Mouse (Mus musculus): ENCODE measurements at regions not wholly inside any gene's neighbourhood (a gene's known extent, or its start where the extent isn't known, plus 50 kb on each side); places are given as distances from the start of the nearest gene placed in this dataset.

DNA sequence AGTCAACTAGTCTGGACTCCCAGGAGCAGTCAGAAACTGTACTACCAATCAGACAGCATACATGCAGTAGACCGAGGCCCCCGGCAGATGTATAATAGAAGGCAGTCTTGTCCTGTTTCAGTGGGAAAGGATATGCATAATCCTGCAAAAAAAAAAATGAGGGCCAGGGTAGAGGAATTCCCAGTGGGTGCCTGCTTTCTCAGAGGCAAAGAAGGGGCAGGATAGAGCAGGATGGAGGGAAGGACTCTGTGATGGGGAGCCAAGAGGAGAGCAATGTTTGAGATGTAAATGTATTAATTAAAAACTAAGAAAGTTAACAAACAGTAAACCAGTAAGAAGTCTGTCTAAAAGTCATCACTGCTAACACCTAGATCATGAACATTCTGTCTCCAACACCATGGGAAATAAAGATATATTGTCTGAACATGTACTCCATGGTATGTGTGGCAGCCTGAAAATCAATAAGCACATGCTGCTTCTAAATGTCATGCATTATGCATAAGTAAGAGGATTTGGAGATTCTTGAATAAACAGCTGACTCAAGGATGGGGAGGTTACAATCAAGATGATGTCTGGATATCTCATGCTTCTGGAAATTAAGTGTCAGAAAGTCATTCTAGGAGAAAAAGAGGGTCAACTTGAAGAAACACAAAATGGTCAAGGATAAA, 1485.3 kb downstream of the Naaladl2 start:
- Histone ChIP-seq H3K36me3 (ENCODE audit: control insufficient read depth, insufficient read depth, low read length) (no peaks in the 10 kb centered on the region), H3K9me3 (ENCODE audit: control insufficient read depth, low read length) (no peaks in the 10 kb centered on the region), H3K4me2 (ENCODE audit: low read depth, severe bottlenecking) (no peak overlapping the region), H3K4me3 (ENCODE audit: low read depth, low read length) (no peak overlapping the region), H3K4me1 (ENCODE audit: control insufficient read depth, insufficient read depth, low read length) (no peaks in the 10 kb centered on the region), H3K9ac (ENCODE audit: low read length) (no peak overlapping the region), H3K27me3 (ENCODE audit: control insufficient read depth, insufficient read depth, low read length) (no peaks in the 10 kb centered on the region), H3K27ac (replicated peaks; ENCODE audit: low read depth, low read length) (no peak overlapping the region)
- WGBS = 97% methylated on average over 2 of the region's 2 CpGs
- DNase-seq (ENCODE audit: low spot score) (no peak), ATAC-seq (ENCODE audit: insufficient number of reproducible peaks, low FRiP score, low TSS enrichment, low read depth) (no peak)

DNA sequence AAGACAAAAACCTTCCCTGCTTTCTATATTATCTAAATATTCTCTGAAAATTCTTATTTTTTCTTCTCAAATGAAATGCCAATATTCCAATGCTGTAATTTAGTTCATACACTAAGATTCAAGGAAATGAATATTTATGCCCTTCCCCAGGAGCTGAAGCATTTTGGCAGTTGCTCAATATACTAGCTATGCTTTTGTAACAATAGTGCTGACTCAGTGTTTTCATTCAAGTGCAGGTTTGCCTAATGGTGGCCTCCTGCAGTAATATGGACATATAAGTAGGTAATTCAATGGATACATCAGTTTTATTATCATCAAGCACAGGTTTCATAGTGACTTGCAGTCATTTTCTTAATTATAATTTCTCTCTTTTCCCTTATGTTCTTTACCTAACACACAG, 1437.3 kb downstream of the Naaladl2 start:
- no peak overlapping the region for H3K4me2 ChIP-seq (ENCODE audit: low read depth, severe bottlenecking)
- no peaks in the 10 kb centered on the region for H3K9me3 ChIP-seq (ENCODE audit: control insufficient read depth, low read length)
- no peaks in the 10 kb centered on the region for H3K27me3 ChIP-seq (ENCODE audit: control insufficient read depth, insufficient read depth, low read length)
- H3K9ac ChIP-seq (ENCODE audit: low read length) = no peak overlapping the region
- H3K27ac ChIP-seq (replicated peaks; ENCODE audit: low read depth, low read length) = no peak overlapping the region
- no peaks in the 10 kb centered on the region for H3K36me3 ChIP-seq (ENCODE audit: control insufficient read depth, insufficient read depth, low read length)
- DNase-seq (ENCODE audit: low spot score) (no peak), ATAC-seq (ENCODE audit: insufficient number of reproducible peaks, low FRiP score, low TSS enrichment, low read depth) (no peak)
- H3K4me3 ChIP-seq (ENCODE audit: low read depth, low read length) = no peak overlapping the region
- H3K4me1 ChIP-seq (ENCODE audit: control insufficient read depth, insufficient read depth, low read length) = no peaks in the 10 kb centered on the region
